Mouse (Mus musculus) skeletal muscle tissue, adult 2 months (tissue): Measurements from ENCODE around the gene Smim26.
"Not testable (repeated sequence)": the region's sequence is repeated elsewhere in the genome, so short reads cannot be mapped to it uniquely, and the experiment has no call there.

Experiments
- DNase-seq: peaks from one replicate; pipeline ENCODE4 v3.0.0-alpha.2; 2012; ENCODE audit warnings: low read depth, low spot score

The Smim26 gene

GRCm38 (mm10) chr2:144593951-144594651, at the start of gene Smim26:
Gene Smim26 (plus strand): TSS chr2:144594054.
- peak; percentile 70 for DNase-seq

- no peak for DNase-seq
These were observed 49.2 kb upstream of the Smim26 start for GRCm38 (mm10) chr2:144544630-144545029.

DNA sequence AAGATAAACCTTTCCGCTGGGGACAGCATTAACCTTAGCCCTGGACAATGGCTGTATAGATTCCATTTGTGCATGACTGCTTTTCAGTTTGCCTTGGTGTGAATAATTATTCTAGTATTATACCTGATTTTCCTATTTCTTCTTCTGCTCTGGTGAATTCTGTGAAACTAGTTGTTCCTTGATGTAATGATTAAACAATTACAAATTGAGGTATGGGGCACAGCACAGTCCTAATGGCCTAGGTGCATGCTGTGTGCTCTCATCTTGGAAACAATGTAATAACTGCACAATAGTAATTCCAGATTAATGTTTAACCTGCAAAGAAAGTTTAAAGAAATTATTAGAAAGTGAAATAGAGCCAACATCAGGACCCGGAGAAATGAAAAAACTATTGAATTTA, 48.8 kb upstream of the Smim26 start:
- no peak for DNase-seq

- no peak for DNase-seq
These were observed 48.4 kb upstream of the Smim26 start for GRCm38 (mm10) chr2:144545481-144545880.

DNA sequence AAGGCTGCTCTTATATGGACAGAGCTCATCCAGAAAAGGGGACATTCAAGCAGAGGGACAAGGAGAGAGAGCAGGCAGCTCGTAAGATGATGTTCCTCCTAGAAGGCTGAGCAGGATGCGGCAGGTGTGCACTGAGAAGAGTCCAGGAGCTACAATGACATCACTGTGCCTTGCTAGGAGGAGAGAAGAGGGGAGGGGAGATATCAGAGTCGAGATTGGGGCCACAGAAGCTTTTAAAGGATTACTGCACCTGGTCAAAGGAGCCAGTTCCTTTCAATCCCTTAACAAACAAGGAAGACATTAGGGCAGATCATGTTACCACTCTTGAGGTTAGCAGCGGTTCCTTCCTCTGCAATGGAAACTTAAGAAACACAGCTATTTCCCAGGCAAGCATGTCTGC, 46.3 kb upstream of the Smim26 start:
- DNase-seq: no peak

DNA sequence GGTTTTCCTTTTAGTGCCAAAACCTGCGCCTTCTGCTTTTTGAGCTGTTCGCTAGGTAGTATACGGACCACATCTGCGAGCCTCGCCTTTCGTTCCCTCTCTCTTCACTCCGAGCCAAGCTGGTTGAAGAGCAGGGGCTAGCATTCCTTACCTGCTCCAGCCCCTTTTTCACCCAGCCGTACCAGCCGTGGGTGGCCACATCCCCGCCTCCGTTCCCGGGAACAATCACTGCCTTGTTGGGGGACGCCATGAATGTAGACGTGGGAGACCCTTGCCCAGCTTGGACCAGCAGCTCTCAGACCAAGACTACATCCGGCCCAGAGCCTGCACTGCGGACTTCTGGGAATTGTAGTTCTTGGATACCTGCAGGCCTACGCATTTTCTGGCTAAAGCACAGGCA, 43.3 kb upstream of the Smim26 start, which contains the start of gene Rbbp9:
Gene Rbbp9 (minus strand): TSS at position 341 of the 400 bp plus-strand sequence.
- peak; percentile 32 for DNase-seq

DNA sequence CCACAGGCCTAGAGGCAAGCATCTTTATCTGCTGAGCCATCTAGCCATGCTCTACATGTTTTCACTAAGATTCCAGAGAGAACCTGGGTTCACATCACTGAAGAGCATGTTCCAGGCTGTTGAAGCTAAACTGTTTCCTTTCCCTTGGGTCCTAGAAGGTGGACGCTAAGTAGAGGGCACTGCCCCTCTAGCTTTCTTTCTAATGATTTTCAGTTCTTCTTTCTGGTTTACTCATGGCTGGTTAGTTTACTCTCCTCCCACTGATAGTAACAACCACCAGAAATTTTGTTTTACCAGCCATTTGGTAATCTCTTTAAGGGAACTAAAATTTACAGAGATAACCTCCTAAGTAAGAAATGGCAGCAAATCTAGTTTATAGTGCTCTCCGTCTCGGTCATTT, 39.9 kb upstream of the Smim26 start:
- DNase-seq: no peak

- DNase-seq: peak; percentile 7
These were observed 38.5 kb upstream of the Smim26 start for GRCm38 (mm10) chr2:144555286-144555819.

DNA sequence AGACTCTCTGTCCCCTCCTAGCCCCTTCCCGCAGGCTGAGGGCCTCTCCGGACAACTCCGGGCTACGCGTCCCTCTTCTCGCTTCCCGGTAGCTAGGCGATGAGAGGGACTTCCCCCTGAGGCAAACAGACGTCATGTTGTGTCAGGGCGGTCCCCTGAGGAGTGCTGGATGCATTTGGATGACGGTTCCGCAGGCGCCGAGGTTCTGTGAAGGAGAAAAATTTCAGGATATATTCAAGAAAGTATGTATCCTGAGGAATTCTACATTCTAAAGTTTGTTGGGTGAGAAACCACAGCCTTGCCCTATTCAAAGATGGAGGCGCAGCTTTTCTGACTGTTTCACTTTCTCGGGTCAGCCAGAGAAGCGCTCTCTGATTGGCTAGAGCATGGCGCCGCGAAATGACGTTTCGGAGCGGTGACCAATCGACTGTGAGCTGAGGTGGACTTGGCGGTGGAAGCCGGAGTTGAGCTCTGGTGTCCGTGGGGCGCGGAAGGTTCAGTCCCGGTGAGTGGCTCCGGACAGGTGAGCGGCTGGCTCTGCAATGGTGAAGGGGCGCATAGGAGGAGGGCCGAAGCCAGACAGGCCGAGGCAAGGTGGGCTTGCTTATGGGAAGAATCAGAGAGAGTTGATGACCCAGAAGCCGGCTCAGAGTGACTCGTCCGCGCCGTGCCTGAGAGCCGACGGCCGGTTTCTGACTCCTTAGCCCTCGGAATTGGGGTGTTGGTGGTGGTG, 37.9 kb upstream of the Smim26 start, which contains the start of gene Sec23b:
Gene Sec23b (plus strand): TSS at position 410 of the 733 bp plus-strand sequence.
- DNase-seq: peak; percentile 93

- DNase-seq: no peak
These were observed 5.1 kb upstream of the Smim26 start for GRCm38 (mm10) chr2:144588723-144589122.

DNA sequence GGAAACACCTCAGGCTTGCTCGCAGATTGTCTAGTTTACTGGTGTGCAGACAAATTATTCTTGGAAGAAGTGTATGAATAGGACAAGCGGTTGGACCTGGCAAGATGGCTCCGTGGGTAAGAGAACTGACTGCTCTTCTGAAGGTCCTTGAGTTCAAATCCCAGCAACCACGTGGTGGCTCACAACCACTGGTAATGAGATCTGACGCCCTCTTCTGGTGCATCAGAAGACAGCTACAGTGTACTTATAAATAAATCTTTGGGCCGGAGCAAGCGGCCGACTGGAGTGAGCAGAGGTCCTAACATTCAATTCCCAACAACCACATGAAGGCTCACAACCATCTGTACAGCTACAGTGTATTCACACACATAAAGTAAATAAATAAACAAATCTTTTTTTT, 818 bp upstream of the Smim26 start:
- not testable (repeated sequence) for DNase-seq

DNA sequence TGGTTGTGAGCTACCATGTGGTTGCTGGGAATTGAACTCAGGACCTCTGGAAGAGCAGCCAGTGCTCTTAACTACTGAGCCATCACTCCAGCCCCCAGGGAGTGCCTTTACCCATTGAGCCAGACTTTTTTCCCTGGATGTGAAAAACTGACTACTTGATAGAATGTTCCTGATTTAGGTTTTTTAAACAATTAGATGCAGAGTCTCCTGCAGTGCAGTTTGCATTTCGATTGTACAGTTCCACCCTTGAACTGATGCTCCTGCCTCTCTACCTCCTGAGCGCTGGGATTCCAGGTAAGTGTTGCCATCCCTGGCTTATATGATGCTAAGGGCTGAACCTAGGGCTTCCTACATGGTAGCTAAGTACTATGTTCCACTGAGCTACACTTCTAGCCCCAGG, 4.2 kb downstream of the Smim26 start:
- DNase-seq: no peak

GRCm38 (mm10) chr2:144599831-144600687, 6.2 kb downstream of the Smim26 start, which contains the start of gene Dtd1:
Gene Dtd1 (plus strand): TSS chr2:144599897.
- peak; percentile 76 for DNase-seq

- DNase-seq: no peak
These were observed 7.7 kb downstream of the Smim26 start for GRCm38 (mm10) chr2:144601576-144601975.

DNA sequence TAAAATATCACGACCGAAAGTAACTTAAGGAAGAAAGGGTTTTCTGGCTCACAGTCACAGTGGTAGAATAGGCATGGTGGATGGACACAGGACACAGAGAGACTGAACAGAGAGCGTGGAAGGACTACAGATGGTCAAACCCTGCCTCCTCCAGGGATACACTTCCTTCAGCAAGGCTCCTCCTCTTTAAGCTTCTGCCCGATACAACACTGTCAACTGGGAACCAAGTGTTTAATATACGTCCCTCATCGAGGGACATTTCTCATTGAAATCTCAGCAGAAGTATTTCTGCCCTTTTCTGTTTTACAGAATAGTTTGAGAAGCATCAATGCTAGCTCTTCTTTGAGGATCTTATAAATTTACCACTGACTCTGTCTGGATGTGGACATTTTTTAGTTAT, 20.1 kb downstream of the Smim26 start:
- no peak for DNase-seq

GRCm38 (mm10) chr2:144617074-144617874, 23.4 kb downstream of the Smim26 start:
- DNase-seq: no peak

- DNase-seq: no peak
These were observed 27.6 kb downstream of the Smim26 start for GRCm38 (mm10) chr2:144621491-144621890.

GRCm38 (mm10) chr2:144633551-144633950, 39.7 kb downstream of the Smim26 start:
- DNase-seq: no peak

- no peak for DNase-seq
These were observed 40.4 kb downstream of the Smim26 start for GRCm38 (mm10) chr2:144634231-144634630.

GRCm38 (mm10) chr2:144634729-144635128, 40.9 kb downstream of the Smim26 start:
- no peak for DNase-seq
